Mouse (Mus musculus) CH12.LX (cell line): ENCODE data around the gene Klhl32.

Experiments used
- CTCF ChIP-seq, 2 experiments: IDR thresholded peaks in 1 of 2; conservative IDR thresholded peaks in 1 of 2; 2 replicates each; pipeline ENCODE4 v1.5.1; 2011 to 2012; ENCODE audit warnings: low read depth in 2 of 2, low read length in 2 of 2, improper control_type of control experiment in 1 of 2, inconsistent platforms in 1 of 2, mild to moderate bottlenecking in 1 of 2, moderate library complexity in 1 of 2
- HCFC1 ChIP-seq: IDR thresholded peaks from 2 replicates; pipeline ENCODE4 v1.6.1; 2012; ENCODE audit warnings: low read depth, mild to moderate bottlenecking, inconsistent platforms, low read length, improper control_type of control experiment
- MAZ ChIP-seq: IDR thresholded peaks from 2 replicates; pipeline ENCODE4 v1.6.1; 2012; ENCODE audit warnings: low read depth, mild to moderate bottlenecking, inconsistent platforms, low read length, improper control_type of control experiment, moderate library complexity
- SMC3 ChIP-seq: IDR thresholded peaks from 2 replicates; pipeline ENCODE4 v1.6.1; 2011; ENCODE audit warnings: low read depth, low read length, improper control_type of control experiment
- TCF12 ChIP-seq: IDR thresholded peaks from 2 replicates; pipeline ENCODE4 v1.6.1; 2014; ENCODE audit warnings: low read depth, mild to moderate bottlenecking, inconsistent platforms, low read length, improper control_type of control experiment
- USF1 ChIP-seq: IDR thresholded peaks from 2 replicates; pipeline ENCODE4 v1.6.1; 2014; ENCODE audit warnings: low read depth, mild to moderate bottlenecking, inconsistent platforms, low read length, improper control_type of control experiment

DNA sequence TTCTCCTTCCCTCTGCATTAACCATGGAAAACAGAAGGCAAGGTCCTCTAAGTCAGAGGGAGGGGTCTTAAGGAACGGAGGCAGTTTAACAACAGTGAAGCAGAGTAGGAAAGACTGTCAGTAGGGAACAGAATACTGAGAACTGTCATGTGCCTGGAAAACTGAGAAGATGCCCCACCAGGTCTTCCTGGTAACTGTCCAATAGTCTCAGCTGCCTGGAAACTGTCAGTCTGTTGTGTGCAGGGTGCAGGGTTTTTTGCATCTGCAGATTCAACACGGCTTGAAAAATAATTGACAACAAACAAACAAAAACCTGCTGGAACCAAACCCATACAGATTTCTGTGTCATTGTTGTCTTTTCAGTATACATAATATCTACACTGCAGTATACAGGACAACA, 208.6 kb downstream of the Klhl32 start:
- TF ChIP-seq TCF12 (no peak), CTCF (conservative IDR thresholded peaks at IDR 0.05 in 1 of 2, IDR thresholded peaks at IDR 0.05 in 1 of 2; ENCODE audit: low read depth in 2 of 2, low read length in 2 of 2) (no peak), SMC3 (no peak), MAZ (no peak), HCFC1 (no peak), USF1 (no peak)
